Mouse (Mus musculus) hindbrain, embryonic 16.5 days (tissue): Measurements from ENCODE around the gene Nup85. TPM values are rescaled to one million over a fixed set of nuclear protein-coding genes. Genes with fewer than 3 reads are reported as not detected.

Experiments used
- ATAC-seq: fragments of 200-750 bp; cut with Nextera tagmentation; 2 replicates; pipeline ENCODE4 v1.8.0; 2017; ENCODE audit warnings: moderate TSS enrichment, moderate library complexity
- H3K27ac ChIP-seq: fragments of 300-500 bp; sonication (generic); 2 replicates; pipeline ENCODE4 v1.5.1; 2014; ENCODE audit warnings: low read depth, mild to moderate bottlenecking, control low read depth, low read length, moderate library complexity
- H3K27me3 ChIP-seq: fragments of 300-500 bp; sonication (generic); replicated peaks from 2 replicates; pipeline ENCODE4 v1.6.1; 2014; ENCODE audit warnings: low read length; ENCODE audit not compliant: control insufficient read depth, insufficient read depth
- H3K36me3 ChIP-seq: fragments of 300-500 bp; sonication (generic); 2 replicates; pipeline ENCODE4 v1.6.1; 2014; ENCODE audit warnings: mild to moderate bottlenecking, low read length, moderate library complexity, mixed read lengths; ENCODE audit not compliant: control insufficient read depth, insufficient read depth
- H3K4me1 ChIP-seq: fragments of 300-500 bp; sonication (generic); 2 replicates; pipeline ENCODE4 v1.6.1; 2014; ENCODE audit warnings: low read depth, low read length; ENCODE audit not compliant: control insufficient read depth, insufficient read depth
- H3K4me2 ChIP-seq: fragments of 300-500 bp; sonication (generic); 2 replicates; pipeline ENCODE4 v1.6.1; 2014; ENCODE audit warnings: mild to moderate bottlenecking, low read length, control low read depth, moderate library complexity
- H3K4me3 ChIP-seq: fragments of 300-500 bp; sonication (generic); 2 replicates; pipeline ENCODE4 v1.5.1; 2014; ENCODE audit warnings: mild to moderate bottlenecking, low read length, control low read depth, moderate library complexity
- H3K9ac ChIP-seq: fragments of 300-500 bp; sonication (generic); 2 replicates; pipeline ENCODE4 v1.6.1; 2014; ENCODE audit warnings: low read depth, mild to moderate bottlenecking, control low read depth, low read length, moderate library complexity
- H3K9me3 ChIP-seq: fragments of 300-500 bp; sonication (generic); 2 replicates; pipeline ENCODE4 v1.6.1; 2014; ENCODE audit warnings: mild to moderate bottlenecking, low read length, moderate library complexity; ENCODE audit not compliant: control insufficient read depth
- WGBS: fragments of 180-500 bp; shearing (Covaris S2); extraction: QIAGEN DNeasy Blood & Tissue Kit; methylation state at CpG from one replicate; pipeline ENCODE4 v1.1.7; 2014; 5-methylcytosine and 5-hydroxymethylcytosine counted together
- polyA plus RNA-seq: library from polyadenylated mRNA; unstranded; fragments of >200 nt; fragmentation: Nextera tagmentation; extraction: Ambion mirVana; gene quantifications from 2 replicates; pipeline ENCODE4 v1.2.1, GENCODE M21; 2015

The Nup85 gene
- polyA plus RNA-seq, 1 experiment from 2014 or later = 97.5 TPM

- H3K36me3 ChIP-seq = peaks cover 36% of the 10 kb centered on the region
- WGBS = 97% methylated on average over 3 of the region's 3 CpGs
These were observed 31.0 kb downstream of the Nup85 start for GRCm38 (mm10) chr11:115595209-115595608.

DNA sequence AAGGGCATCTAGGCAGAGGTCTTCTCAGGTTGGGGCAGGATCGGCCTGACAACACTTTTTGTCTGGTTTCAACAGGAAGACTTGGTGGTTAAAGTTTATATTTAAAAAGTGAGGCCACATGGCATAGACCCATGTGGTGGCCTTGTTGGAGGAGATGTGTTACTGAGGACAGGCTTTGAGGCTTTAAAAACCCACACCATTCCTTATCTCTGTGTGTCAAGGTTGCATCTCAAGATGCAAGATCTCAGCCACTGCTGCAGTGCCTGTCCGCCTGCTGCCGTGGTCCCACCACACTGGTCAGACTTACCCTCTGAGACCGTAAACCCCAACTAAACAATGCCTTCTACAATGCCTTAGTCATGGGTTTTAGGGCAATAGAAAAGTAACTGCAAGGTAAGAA is 34.1 kb downstream of the Nup85 start:
- no peak for ATAC-seq
- H3K9me3 ChIP-seq = no peaks in the 10 kb centered on the region
- no peak overlapping the region for H3K4me2 ChIP-seq
- peaks cover 17% of the 10 kb centered on the region for H3K4me1 ChIP-seq
- 94% methylated on average over 4 of the region's 4 CpGs for WGBS
- H3K27ac ChIP-seq = no peak overlapping the region
- H3K4me3 ChIP-seq = no peak overlapping the region
- H3K27me3 ChIP-seq = no peaks in the 10 kb centered on the region
- H3K36me3 ChIP-seq = peaks cover 12% of the 10 kb centered on the region
- H3K9ac ChIP-seq = no peak overlapping the region

More at GRCm38 (mm10) chr11:115595209-115595608, 31.0 kb downstream of the Nup85 start:
- Histone ChIP-seq H3K9ac (no peak overlapping the region), H3K4me1 (no peaks in the 10 kb centered on the region), H3K9me3 (no peaks in the 10 kb centered on the region), H3K4me2 (no peak overlapping the region), H3K27me3 (no peaks in the 10 kb centered on the region), H3K27ac (no peak overlapping the region), H3K4me3 (no peak overlapping the region)
- no peak for ATAC-seq

GRCm38 (mm10) chr11:115599722-115600121 is 35.5 kb downstream of the Nup85 start:
- WGBS = 93% methylated on average over 7 of the region's 7 CpGs
- H3K27me3 ChIP-seq = no peaks in the 10 kb centered on the region
- ATAC-seq = no peak

DNA sequence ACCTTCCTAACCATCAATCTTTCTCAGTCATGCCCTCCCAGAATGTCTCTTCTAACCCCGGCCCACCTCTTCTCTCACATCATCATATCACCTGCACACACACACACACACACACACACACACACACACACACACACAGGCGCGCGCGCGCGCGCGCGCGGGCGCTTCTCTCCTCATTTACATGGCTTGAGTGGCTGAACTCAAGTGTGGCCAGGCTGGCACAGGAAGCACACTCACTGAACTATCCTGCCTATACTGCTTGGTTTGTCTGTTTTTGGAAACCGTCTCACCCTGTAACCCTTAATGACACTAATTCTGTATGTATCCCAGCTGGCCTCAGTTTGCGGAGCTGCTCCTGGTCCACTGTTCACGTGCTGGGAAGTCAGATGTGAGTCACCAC is 36.5 kb downstream of the Nup85 start:
- WGBS = 96% methylated on average over 15 of the region's 15 CpGs
- H3K27ac ChIP-seq = no peak overlapping the region
- no peaks in the 10 kb centered on the region for H3K9me3 ChIP-seq
- ATAC-seq = no peak
- H3K27me3 ChIP-seq = no peaks in the 10 kb centered on the region
- no peak overlapping the region for H3K4me3 ChIP-seq
- no peak overlapping the region for H3K4me2 ChIP-seq
- peaks cover 28% of the 10 kb centered on the region for H3K4me1 ChIP-seq
- H3K36me3 ChIP-seq = no peaks in the 10 kb centered on the region; the same call in none of the 2 replicates
- H3K9ac ChIP-seq = no peak overlapping the region

More at GRCm38 (mm10) chr11:115599722-115600121, 35.5 kb downstream of the Nup85 start:
- H3K4me3 ChIP-seq = no peak overlapping the region
- H3K36me3 ChIP-seq = peaks cover 2% of the 10 kb centered on the region
- no peak overlapping the region for H3K4me2 ChIP-seq
- peaks cover 20% of the 10 kb centered on the region for H3K4me1 ChIP-seq
- H3K9ac ChIP-seq = no peak overlapping the region
- no peaks in the 10 kb centered on the region for H3K9me3 ChIP-seq
- no peak overlapping the region for H3K27ac ChIP-seq

DNA sequence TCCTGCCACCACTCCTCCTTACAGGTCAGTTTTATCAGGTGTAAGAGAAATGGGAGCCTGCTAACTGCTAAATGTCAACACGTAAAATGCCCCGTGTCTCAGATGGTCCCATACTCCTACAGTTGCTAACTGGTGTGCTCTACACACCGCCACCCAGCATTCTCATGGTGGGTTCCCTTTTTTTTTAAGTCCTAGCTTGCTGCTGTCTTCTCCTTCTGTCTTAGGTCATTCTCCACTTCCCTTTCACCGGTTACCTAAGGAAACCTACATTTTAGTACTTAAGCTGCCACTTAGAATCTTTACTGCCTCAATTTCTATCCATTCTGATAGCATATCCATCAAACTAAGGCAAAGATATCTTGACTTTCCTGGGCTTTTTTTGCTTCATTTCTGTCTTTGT is 36.9 kb downstream of the Nup85 start:
- peaks cover 28% of the 10 kb centered on the region for H3K4me1 ChIP-seq
- no peaks in the 10 kb centered on the region for H3K9me3 ChIP-seq
- no peaks in the 10 kb centered on the region for H3K27me3 ChIP-seq
- no peak for ATAC-seq
- 95% methylated on average over 4 of the region's 4 CpGs for WGBS
- H3K9ac ChIP-seq = no peak overlapping the region
- no peak overlapping the region for H3K4me2 ChIP-seq
- no peak overlapping the region for H3K27ac ChIP-seq
- H3K4me3 ChIP-seq = no peak overlapping the region
- H3K36me3 ChIP-seq = no peaks in the 10 kb centered on the region; the same call in 1 of the 2 replicates

GRCm38 (mm10) chr11:115603128-115603475 is 38.9 kb downstream of the Nup85 start:
- peaks cover 17% of the 10 kb centered on the region for H3K36me3 ChIP-seq
- peak overlapping the region; percentile 81 for H3K9ac ChIP-seq
- H3K4me2 ChIP-seq = peak overlapping the region; percentile 82
- ATAC-seq = no peak
- peak overlapping the region; percentile 94 for H3K27ac ChIP-seq
- no peaks in the 10 kb centered on the region for H3K27me3 ChIP-seq
- H3K4me1 ChIP-seq = peaks cover 28% of the 10 kb centered on the region
- H3K4me3 ChIP-seq = peak overlapping the region; percentile 87
- H3K9me3 ChIP-seq = no peaks in the 10 kb centered on the region
- WGBS = 7% methylated on average over 15 of the region's 15 CpGs

DNA sequence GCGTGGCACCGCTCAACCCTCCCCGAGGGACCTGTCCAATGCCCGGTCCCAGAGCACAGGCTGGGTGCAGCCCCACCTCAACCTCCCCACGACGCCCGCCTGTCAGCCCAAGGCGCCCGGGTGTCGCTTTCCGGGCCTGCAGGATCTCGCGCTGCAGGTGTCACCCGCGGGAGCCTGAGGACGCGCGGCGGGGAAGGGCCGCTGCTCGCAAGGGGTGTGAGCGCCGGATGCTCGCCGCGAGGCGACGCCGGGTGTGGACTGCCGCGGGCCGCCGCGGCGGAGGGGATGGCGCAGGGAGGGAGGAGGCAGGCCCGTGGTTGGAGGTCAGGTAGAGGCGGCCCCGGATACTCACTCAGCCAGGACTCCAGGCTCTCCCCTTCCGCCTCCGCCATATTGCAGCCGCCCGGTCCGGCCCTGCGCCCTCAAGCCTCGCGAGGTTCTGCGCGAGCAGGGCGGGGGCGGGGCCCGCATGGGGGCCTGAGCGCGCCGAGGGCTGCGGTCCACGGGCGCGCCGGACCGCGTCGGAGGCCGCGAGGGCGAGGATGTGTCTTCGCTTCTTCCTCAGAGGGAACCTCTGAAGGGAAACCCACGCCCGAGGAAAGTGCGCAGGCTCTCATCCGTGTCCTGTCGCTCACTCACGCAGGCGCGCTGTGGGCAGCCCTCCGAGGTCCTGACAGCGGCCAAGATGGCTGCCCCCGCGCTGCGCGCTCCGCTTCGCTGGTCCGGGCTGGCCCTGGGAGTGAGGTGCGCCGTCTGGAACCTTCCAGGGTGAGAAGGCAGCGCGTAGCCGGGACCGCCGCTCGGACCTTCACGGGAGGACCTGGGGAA is 39.5 kb downstream of the Nup85 start, which contains the start of the genes Mrps7 and Gga3:
Mrps7 (plus strand) TSS at position 450 of the 828 bp plus-strand sequence.
Gga3 (minus strand) TSS at position 576 of the 828 bp plus-strand sequence.
- Histone ChIP-seq H3K4me1 (peaks cover 28% of the 10 kb centered on the region), H3K27ac (peak within 1 kb of the TSS; percentile 94), H3K9ac (peak within 1 kb of the TSS; percentile 81), H3K9me3 (no peaks in the 10 kb centered on the region), H3K27me3 (no peaks in the 10 kb centered on the region), H3K36me3 (peaks cover 18% of the 10 kb centered on the region), H3K4me3 (peak within 1 kb of the TSS; percentile 87), H3K4me2 (peak within 1 kb of the TSS; percentile 97)
- ATAC-seq = peak; percentile 97
- WGBS = 0% methylated on average over 54 of the region's 93 CpGs

- H3K9ac ChIP-seq = peak overlapping the region; percentile 81
- peak overlapping the region; percentile 94 for H3K27ac ChIP-seq
- no peaks in the 10 kb centered on the region for H3K9me3 ChIP-seq
- no peaks in the 10 kb centered on the region for H3K27me3 ChIP-seq
- H3K4me2 ChIP-seq = peak overlapping the region; percentile 97
- H3K4me1 ChIP-seq = peaks cover 28% of the 10 kb centered on the region
- H3K4me3 ChIP-seq = peak overlapping the region; percentile 87
- peaks cover 21% of the 10 kb centered on the region for H3K36me3 ChIP-seq
- peak; percentile 21 for ATAC-seq
- 0% methylated on average over 26 of the region's 26 CpGs for WGBS
These were observed 40.1 kb downstream of the Nup85 start for GRCm38 (mm10) chr11:115604304-115604696.

DNA sequence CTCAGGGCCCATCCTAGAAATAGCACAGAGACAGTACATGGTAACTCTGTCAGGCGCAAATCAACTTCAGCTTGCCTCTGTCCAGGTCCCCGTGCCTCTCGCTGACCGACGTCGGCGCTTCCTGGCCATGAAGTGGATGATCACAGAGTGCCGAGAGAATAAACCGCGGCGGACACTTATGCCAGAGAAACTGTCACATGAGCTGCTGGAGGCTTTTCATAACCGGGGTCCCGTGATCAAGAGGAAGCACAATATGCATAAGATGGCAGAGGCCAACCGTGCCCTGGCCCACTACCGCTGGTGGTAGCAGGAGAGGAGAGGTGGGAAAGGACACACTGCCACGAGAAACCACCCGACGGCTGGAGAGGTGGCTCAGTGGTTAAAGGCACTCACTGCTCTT is 42.5 kb downstream of the Nup85 start:
- Histone ChIP-seq H3K4me1 (peaks cover 28% of the 10 kb centered on the region), H3K36me3 (peaks cover 21% of the 10 kb centered on the region), H3K27me3 (no peaks in the 10 kb centered on the region), H3K9me3 (no peaks in the 10 kb centered on the region), H3K9ac (no peak overlapping the region), H3K27ac (no peak overlapping the region), H3K4me2 (no peak overlapping the region), H3K4me3 (no peak overlapping the region)
- no peak for ATAC-seq
- 93% methylated on average over 18 of the region's 18 CpGs for WGBS
